Mouse (Mus musculus): ENCODE data around the gene Bri3. TPM values are rescaled to one million over a fixed set of nuclear protein-coding genes. Genes with fewer than 3 reads are reported as not detected.
A peak's percentile ranks its signal among the peaks of the same experiment; 100 is the strongest.

The Bri3 gene
- 103 and 123 TPM in 2 replicates for polyA plus RNA-seq (2014; fragmentation: Nextera tagmentation; extraction: Ambion mirVana)

GRCm38 (mm10) chr5:144243901-144244487 lies at the start of gene Bri3:
Bri3 (plus strand) TSS chr5:144244437.
- no peaks in the 10 kb centered on the region for H3K9me3 ChIP-seq (ENCODE audit: control insufficient read depth, low read length)
- H3K9ac ChIP-seq: no peak within 1 kb of the TSS
- no peak within 1 kb of the TSS for H3K27ac ChIP-seq
- 87% methylated on average over 7 of the region's 7 CpGs for WGBS
- H3K36me3 ChIP-seq (replicated peaks; ENCODE audit: control insufficient read depth, insufficient read depth): no peaks in the 10 kb centered on the region
- no peaks in the 10 kb centered on the region for H3K4me1 ChIP-seq (replicated peaks; ENCODE audit: control insufficient read depth, insufficient read depth, low read length)
- no peak within 1 kb of the TSS for H3K4me2 ChIP-seq (replicated peaks)
- H3K4me3 ChIP-seq (replicated peaks; ENCODE audit: low read length): no peak within 1 kb of the TSS
- no peaks in the 10 kb centered on the region for H3K27me3 ChIP-seq (ENCODE audit: control insufficient read depth, insufficient read depth, low read length)
- ATAC-seq (ENCODE audit: low FRiP score) (no peak), DNase-seq (ENCODE audit: low spot score) (no peak)

GRCm38 (mm10) chr5:144195567-144195966 lies 48.7 kb upstream of the Bri3 start:
- 88% methylated on average over 8 of the region's 8 CpGs for whole genome bisulfite sequencing

GRCm38 (mm10) chr5:144200616-144201015 lies 43.6 kb upstream of the Bri3 start:
- peak; percentile 29 for DNase-seq (ENCODE audit: low spot score)
- ATAC-seq (ENCODE audit: low FRiP score): no peak
- Histone ChIP-seq H3K4me3 (replicated peaks; ENCODE audit: low read length) (no peak overlapping the region), H3K9ac (no peak overlapping the region), H3K27ac (no peak overlapping the region), H3K4me1 (replicated peaks; ENCODE audit: control insufficient read depth, insufficient read depth, low read length) (no peaks in the 10 kb centered on the region), H3K36me3 (replicated peaks; ENCODE audit: control insufficient read depth, insufficient read depth) (peaks cover 68% of the 10 kb centered on the region), H3K27me3 (ENCODE audit: control insufficient read depth, insufficient read depth, low read length) (no peaks in the 10 kb centered on the region), H3K4me2 (replicated peaks) (no peak overlapping the region), H3K9me3 (ENCODE audit: control insufficient read depth, low read length) (peaks cover 7% of the 10 kb centered on the region; the same call in 1 of the 2 replicates)
- WGBS: 76% methylated on average over 11 of the region's 11 CpGs

More at GRCm38 (mm10) chr5:144195567-144195966, 48.7 kb upstream of the Bri3 start:
- H3K9me3 ChIP-seq (ENCODE audit: control insufficient read depth, low read length): no peaks in the 10 kb centered on the region
- H3K4me3 ChIP-seq (replicated peaks; ENCODE audit: low read length): no peak overlapping the region
- no peaks in the 10 kb centered on the region for H3K4me1 ChIP-seq (replicated peaks; ENCODE audit: control insufficient read depth, insufficient read depth, low read length)
- H3K4me2 ChIP-seq (replicated peaks): no peak overlapping the region
- DNase-seq (ENCODE audit: low spot score) (no peak), ATAC-seq (ENCODE audit: low FRiP score) (no peak)
- H3K27ac ChIP-seq: no peak overlapping the region
- H3K27me3 ChIP-seq (ENCODE audit: control insufficient read depth, insufficient read depth, low read length): no peaks in the 10 kb centered on the region
- no peak overlapping the region for H3K9ac ChIP-seq
- H3K36me3 ChIP-seq (replicated peaks; ENCODE audit: control insufficient read depth, insufficient read depth): peaks cover 27% of the 10 kb centered on the region

- no peak for DNase-seq (ENCODE audit: low spot score)
Observed at GRCm38 (mm10) chr5:144202430-144202829, 41.8 kb upstream of the Bri3 start.

GRCm38 (mm10) chr5:144203398-144203959 lies 40.8 kb upstream of the Bri3 start:
- Histone ChIP-seq H3K27ac (no peak overlapping the region), H3K36me3 (replicated peaks; ENCODE audit: control insufficient read depth, insufficient read depth) (peaks cover 83% of the 10 kb centered on the region), H3K4me1 (replicated peaks; ENCODE audit: control insufficient read depth, insufficient read depth, low read length) (no peaks in the 10 kb centered on the region), H3K4me3 (replicated peaks; ENCODE audit: low read length) (no peak overlapping the region), H3K9me3 (ENCODE audit: control insufficient read depth, low read length) (peaks cover 7% of the 10 kb centered on the region; the same call in 1 of the 2 replicates), H3K27me3 (ENCODE audit: control insufficient read depth, insufficient read depth, low read length) (no peaks in the 10 kb centered on the region), H3K4me2 (replicated peaks) (no peak overlapping the region), H3K9ac (no peak overlapping the region)
- ATAC-seq (ENCODE audit: low FRiP score) (no peak), DNase-seq (ENCODE audit: low spot score) (no peak)
- WGBS: 90% methylated on average over 10 of the region's 10 CpGs

More at GRCm38 (mm10) chr5:144202430-144202829, 41.8 kb upstream of the Bri3 start:
- H3K4me3 ChIP-seq (replicated peaks; ENCODE audit: low read length): no peak overlapping the region
- H3K36me3 ChIP-seq (replicated peaks; ENCODE audit: control insufficient read depth, insufficient read depth): peaks cover 82% of the 10 kb centered on the region
- H3K27ac ChIP-seq: no peak overlapping the region
- peaks cover 7% of the 10 kb centered on the region; the same call in 1 of the 2 replicates for H3K9me3 ChIP-seq (ENCODE audit: control insufficient read depth, low read length)
- ATAC-seq (ENCODE audit: low FRiP score): no peak
- H3K4me2 ChIP-seq (replicated peaks): no peak overlapping the region
- no peak overlapping the region for H3K9ac ChIP-seq
- H3K4me1 ChIP-seq (replicated peaks; ENCODE audit: control insufficient read depth, insufficient read depth, low read length): no peaks in the 10 kb centered on the region
- no peaks in the 10 kb centered on the region for H3K27me3 ChIP-seq (ENCODE audit: control insufficient read depth, insufficient read depth, low read length)
- 96% methylated on average over 6 of the region's 6 CpGs for WGBS

- Histone ChIP-seq H3K9ac (no peak overlapping the region), H3K27ac (no peak overlapping the region), H3K27me3 (ENCODE audit: control insufficient read depth, insufficient read depth, low read length) (no peaks in the 10 kb centered on the region), H3K36me3 (replicated peaks; ENCODE audit: control insufficient read depth, insufficient read depth) (peaks cover 77% of the 10 kb centered on the region), H3K4me1 (replicated peaks; ENCODE audit: control insufficient read depth, insufficient read depth, low read length) (no peaks in the 10 kb centered on the region), H3K9me3 (ENCODE audit: control insufficient read depth, low read length) (peaks cover 7% of the 10 kb centered on the region; the same call in 1 of the 2 replicates), H3K4me2 (replicated peaks) (no peak overlapping the region), H3K4me3 (replicated peaks; ENCODE audit: low read length) (no peak overlapping the region)
- WGBS: 94% methylated on average over 12 of the region's 12 CpGs
- ATAC-seq (ENCODE audit: low FRiP score) (no peak), DNase-seq (ENCODE audit: low spot score) (no peak)
Observed at GRCm38 (mm10) chr5:144204303-144204702, 39.9 kb upstream of the Bri3 start.

- no peaks in the 10 kb centered on the region for H3K27me3 ChIP-seq (ENCODE audit: control insufficient read depth, insufficient read depth, low read length)
- no peak for ATAC-seq (ENCODE audit: low FRiP score)
- peaks cover 80% of the 10 kb centered on the region for H3K36me3 ChIP-seq (replicated peaks; ENCODE audit: control insufficient read depth, insufficient read depth)
Observed at GRCm38 (mm10) chr5:144204911-144205310, 39.3 kb upstream of the Bri3 start.

GRCm38 (mm10) chr5:144206069-144206468 lies 38.2 kb upstream of the Bri3 start:
- H3K4me1 ChIP-seq (replicated peaks; ENCODE audit: control insufficient read depth, insufficient read depth, low read length): no peaks in the 10 kb centered on the region
- no peaks in the 10 kb centered on the region for H3K27me3 ChIP-seq (ENCODE audit: control insufficient read depth, insufficient read depth, low read length)
- peaks cover 80% of the 10 kb centered on the region for H3K36me3 ChIP-seq (replicated peaks; ENCODE audit: control insufficient read depth, insufficient read depth)
- no peak overlapping the region for H3K4me2 ChIP-seq (replicated peaks)
- H3K4me3 ChIP-seq (replicated peaks; ENCODE audit: low read length): no peak overlapping the region
- peaks cover 7% of the 10 kb centered on the region; the same call in 1 of the 2 replicates for H3K9me3 ChIP-seq (ENCODE audit: control insufficient read depth, low read length)
- no peak overlapping the region for H3K9ac ChIP-seq
- H3K27ac ChIP-seq: no peak overlapping the region
- ATAC-seq (ENCODE audit: low FRiP score) (0 out of 2 replicates have a peak, but pooled peaks have one; percentile 5), DNase-seq (ENCODE audit: low spot score) (no peak)
- WGBS: 95% methylated on average over 15 of the region's 15 CpGs

More at GRCm38 (mm10) chr5:144204911-144205310, 39.3 kb upstream of the Bri3 start:
- Histone ChIP-seq H3K4me3 (replicated peaks; ENCODE audit: low read length) (no peak overlapping the region), H3K4me2 (replicated peaks) (no peak overlapping the region), H3K9me3 (ENCODE audit: control insufficient read depth, low read length) (peaks cover 7% of the 10 kb centered on the region; the same call in 1 of the 2 replicates), H3K27ac (no peak overlapping the region), H3K4me1 (replicated peaks; ENCODE audit: control insufficient read depth, insufficient read depth, low read length) (no peaks in the 10 kb centered on the region), H3K9ac (no peak overlapping the region)
- DNase-seq (ENCODE audit: low spot score): no peak
- WGBS: 73% methylated on average over 10 of the region's 10 CpGs

GRCm38 (mm10) chr5:144207478-144207877 lies 36.8 kb upstream of the Bri3 start:
- no peak overlapping the region for H3K9ac ChIP-seq
- WGBS: 57% methylated on average over 11 of the region's 11 CpGs
- H3K4me3 ChIP-seq (replicated peaks; ENCODE audit: low read length): no peak overlapping the region
- no peak overlapping the region for H3K4me2 ChIP-seq (replicated peaks)
- H3K36me3 ChIP-seq (replicated peaks; ENCODE audit: control insufficient read depth, insufficient read depth): peaks cover 81% of the 10 kb centered on the region
- no peaks in the 10 kb centered on the region for H3K4me1 ChIP-seq (replicated peaks; ENCODE audit: control insufficient read depth, insufficient read depth, low read length)
- ATAC-seq (ENCODE audit: low FRiP score): peak; percentile 12; the same call in 1 of the 2 replicates
- no peaks in the 10 kb centered on the region for H3K27me3 ChIP-seq (ENCODE audit: control insufficient read depth, insufficient read depth, low read length)
- H3K9me3 ChIP-seq (ENCODE audit: control insufficient read depth, low read length): peaks cover 4% of the 10 kb centered on the region; the same call in 1 of the 2 replicates
- no peak overlapping the region for H3K27ac ChIP-seq
- DNase-seq (ENCODE audit: low spot score): peak; percentile 64
